Mouse (Mus musculus) megakaryocyte, embryonic 14.5 days (primary cell): ENCODE data around the gene Ptprg.

Experiments
- FLI1 ChIP-seq: IDR thresholded peaks from 2 replicates; pipeline ENCODE4 v1.6.1; 2012; ENCODE audit warnings: low read length, inconsistent platforms, mixed read lengths
- GATA1 ChIP-seq: IDR thresholded peaks from 3 replicates; pipeline ENCODE4 v1.6.1; 2012; ENCODE audit warnings: mixed read lengths, low read length, inconsistent platforms, borderline replicate concordance

GRCm38 (mm10) chr14:12180116-12180515 lies 626.8 kb downstream of the Ptprg start:
- TF ChIP-seq GATA1 (no peak), FLI1 (no peak)
